Mouse (Mus musculus): ENCODE results near the gene Crip1. TPM values are rescaled to one million over a fixed set of nuclear protein-coding genes. Genes with fewer than 3 reads are reported as not detected.

Crip1 gene
- polyA plus RNA-seq, 1 experiment: 46.3 TPM

DNA sequence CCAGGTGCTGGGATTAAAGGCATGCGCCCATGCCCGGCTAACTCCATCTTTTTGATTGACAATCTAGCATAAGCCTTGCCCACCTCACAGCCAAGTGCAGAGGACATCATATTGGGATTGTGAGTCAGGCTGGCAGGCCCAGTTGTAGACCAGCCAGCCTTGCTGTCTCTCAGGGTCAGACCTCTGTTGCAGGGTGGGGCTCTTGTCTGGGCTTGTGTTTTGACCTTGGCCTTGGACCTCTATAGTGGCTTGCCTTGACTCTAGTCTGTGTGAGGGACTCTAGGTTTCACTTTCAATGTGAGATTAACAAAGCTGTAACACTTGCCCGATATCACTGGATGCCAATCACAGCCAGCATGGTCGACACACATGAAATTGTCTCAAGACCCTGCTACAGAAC is 32.0 kb upstream of the Crip1 start:
- no peak for TF ChIP-seq GATA1 (IDR thresholded peaks at IDR 0.05; ENCODE audit: low read length)

DNA sequence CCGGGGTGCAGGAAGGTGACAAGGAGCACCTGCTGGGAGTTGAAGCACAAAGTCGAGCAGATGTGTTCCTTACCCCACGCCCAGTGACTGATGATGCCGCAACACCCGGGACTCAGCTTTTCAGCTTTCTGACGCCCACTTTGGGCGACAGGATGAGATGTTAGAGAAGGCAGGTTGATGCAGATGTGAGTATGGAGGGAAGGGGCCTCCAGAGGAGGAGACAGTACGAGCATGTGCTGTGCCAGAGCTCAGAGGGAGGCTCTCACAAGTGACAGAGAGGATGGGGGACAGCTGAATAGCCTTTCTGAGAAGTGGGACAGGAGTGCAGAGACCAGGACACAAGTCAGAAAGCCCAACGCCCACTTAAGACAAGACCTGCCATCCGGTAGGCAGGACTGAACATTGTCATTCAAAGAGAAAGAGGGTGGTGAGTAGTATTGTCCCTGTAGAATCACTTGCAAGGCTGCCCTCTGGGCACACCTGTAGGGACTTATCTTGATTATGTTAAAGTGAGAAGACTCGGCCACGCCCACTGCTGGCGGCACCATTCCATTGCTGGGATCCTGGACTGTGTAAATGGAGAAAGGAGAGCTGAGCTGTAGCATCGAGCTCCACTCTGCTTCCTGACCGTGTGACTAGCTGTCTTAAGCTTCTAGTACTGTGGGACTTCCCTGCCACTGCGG is 31.1 kb upstream of the Crip1 start:
- TF ChIP-seq GATA1 (IDR thresholded peaks at IDR 0.05; ENCODE audit: low read length): no peak

DNA sequence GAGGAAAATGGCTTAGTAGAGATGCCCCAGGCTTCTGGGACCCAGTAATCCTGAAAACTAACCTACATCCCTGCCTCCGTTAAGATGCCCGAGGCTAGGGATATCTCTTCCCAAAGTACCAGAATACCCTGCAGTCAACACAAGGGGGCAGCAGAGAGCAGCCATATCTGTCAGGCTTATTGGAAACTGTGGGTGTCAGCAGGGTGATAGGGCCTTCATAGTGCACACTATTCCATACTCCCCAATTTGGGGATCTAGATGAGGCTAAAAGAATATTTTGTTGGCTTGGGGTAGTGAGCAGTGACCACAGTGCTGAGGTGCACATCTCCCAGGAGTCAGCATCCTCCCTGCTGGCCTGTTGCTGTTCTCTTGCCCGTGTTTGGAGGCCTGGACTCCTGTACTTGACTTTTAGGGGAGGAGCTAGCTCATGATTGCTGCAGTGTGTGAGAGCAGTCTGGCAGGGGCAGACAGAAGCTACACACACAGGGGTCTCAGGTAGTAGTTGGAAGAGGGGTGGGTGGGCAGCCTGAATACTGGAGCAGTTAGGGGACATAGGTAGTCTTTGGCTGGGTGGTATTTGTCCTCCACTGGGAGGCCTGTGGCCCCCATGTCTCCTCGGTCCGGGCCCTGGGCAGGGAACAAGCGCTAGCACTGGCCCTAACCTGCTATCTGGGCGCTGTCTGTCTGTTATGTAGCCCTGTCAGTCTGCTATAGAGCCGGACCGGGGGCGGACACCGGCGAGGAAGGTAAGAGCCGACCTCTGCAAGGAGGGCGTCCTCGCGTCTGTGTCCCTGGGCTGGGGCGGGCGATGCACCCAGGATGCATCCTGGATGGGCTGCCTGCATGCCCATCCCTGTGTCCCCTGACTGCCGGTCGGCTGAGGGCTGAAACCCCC is 26.4 kb upstream of the Crip1 start:
- no peak for TF ChIP-seq GATA1 (IDR thresholded peaks at IDR 0.05; ENCODE audit: low read length)

DNA sequence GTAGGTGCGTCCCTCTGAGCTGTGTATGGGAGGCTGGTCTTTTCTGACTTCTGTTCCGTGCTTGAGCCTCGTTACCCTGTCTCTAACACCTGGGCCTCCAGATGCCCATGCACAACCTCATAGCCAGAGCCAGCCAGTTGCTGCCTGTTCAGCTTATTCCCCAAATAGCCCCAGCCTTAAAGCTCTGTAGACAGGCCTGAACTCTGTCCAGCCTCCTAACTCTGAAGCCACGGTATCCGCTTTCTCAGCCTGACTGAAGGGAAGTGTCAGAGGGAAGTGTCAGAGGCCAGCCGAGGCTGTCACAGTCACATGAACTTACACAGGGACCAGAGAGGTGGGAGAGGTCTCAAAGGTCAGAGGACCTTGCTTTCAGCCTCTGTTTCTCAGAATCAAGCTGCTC is 21.4 kb upstream of the Crip1 start:
- TF ChIP-seq GATA1 (IDR thresholded peaks at IDR 0.05; ENCODE audit: low read length): no peak

DNA sequence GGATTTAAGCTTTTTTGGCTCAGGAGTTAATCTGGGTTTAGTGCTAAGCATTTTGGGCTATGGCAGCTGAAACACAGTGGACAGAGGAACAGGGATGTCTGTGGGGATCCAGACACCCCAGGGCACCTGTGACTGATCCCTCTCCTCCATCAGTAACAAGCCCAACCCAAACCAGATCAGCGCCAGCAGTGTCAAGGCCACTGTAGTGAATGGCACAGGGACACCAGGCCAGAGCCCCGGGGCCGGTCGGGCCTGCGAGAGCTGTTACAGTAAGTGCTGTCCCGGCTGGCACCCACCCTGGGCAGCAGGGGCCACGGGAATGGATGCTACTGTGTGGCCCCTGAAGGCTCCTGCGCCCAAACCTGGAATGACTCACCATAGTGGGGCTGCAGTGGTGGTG is 15.4 kb upstream of the Crip1 start:
- TF ChIP-seq GATA1 (IDR thresholded peaks at IDR 0.05; ENCODE audit: low read length): no peak

DNA sequence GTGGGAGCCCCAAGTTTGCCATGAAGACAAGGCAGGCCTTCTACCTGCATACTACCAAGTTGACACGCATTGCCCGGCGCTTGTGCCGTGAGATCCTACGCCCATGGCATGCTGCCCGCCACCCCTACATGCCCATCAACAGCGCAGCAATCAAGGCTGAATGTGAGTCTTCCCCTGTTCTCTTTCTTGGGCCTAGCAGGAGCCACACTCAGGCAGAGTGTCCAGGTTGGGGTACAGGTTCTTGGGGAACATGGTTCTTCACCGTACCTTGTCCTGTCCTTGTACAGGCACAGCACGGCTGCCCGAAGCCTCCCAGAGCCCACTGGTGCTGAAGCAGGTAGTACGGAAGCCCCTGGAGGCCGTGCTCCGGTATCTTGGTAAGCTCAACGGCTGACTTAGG is 14.5 kb upstream of the Crip1 start:
- TF ChIP-seq GATA1 (IDR thresholded peaks at IDR 0.05; ENCODE audit: low read length): no peak

DNA sequence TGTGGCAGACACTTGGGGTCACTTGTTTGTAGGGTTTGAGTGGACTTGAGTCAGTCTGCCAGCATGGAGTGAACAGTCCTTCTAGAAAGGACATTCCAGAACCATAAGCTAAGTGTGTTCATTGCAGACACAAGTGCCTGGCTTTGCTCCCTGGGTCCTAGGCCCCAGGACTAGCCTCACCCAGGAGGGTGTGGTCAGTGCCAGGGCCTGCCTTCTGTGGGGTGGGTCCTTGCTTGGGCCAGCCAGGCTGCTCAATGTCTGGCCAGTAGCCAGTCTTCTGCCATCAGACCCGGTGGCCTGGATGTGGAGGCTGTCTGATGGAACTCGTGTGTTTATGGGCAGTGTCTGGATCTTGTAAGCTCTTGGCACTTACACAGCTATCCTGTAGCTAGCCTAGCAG is 13.5 kb upstream of the Crip1 start:
- TF ChIP-seq GATA1 (IDR thresholded peaks at IDR 0.05; ENCODE audit: low read length): no peak

DNA sequence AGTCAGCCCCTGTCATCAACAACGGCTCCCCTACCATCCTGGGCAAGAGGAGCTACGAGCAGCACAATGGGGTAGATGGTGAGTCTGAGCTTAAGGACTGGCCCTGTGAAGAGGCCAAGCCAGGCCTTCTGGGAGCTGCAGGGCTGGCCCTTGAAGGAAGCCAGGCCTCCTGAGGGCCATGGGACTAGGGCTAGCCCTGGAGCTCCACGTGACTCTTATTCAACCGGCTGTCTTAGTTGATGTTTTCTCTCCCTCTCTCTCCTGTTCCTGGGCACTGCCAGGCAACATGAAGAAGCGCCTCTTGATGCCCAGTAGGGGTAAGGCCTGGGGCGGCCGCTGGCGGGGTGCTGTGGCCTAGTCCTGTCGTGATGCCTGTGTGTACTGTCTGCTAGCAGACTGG is 12.9 kb upstream of the Crip1 start:
- no peak for TF ChIP-seq GATA1 (IDR thresholded peaks at IDR 0.05; ENCODE audit: low read length)

DNA sequence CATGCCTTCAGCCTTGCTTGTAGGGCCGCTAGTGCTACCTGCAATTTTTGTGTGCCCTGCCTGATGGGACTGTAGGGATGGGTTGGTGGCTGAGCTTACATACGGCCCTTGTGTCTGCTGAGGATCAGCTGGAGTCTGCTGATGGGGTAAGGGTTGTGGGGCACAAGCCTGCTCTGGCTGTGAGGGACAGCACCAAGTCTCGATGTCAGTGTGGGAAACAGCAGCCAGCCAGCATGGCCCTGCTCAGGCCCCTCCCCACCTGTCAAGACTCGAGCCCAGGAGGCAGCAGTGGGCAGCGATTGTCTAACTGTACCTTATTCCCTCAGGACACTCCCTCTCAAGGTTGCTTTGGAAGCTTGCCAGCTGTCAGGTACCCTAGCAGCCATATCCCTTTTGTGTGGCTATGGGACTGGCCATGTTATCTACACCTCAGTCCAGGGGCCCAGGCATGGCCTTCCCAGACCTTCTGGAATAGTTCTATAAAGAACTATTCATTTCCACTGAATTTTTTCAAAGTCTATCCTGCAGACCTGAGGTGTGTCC is 12.2 kb upstream of the Crip1 start:
- no peak for TF ChIP-seq GATA1 (IDR thresholded peaks at IDR 0.05; ENCODE audit: low read length)

DNA sequence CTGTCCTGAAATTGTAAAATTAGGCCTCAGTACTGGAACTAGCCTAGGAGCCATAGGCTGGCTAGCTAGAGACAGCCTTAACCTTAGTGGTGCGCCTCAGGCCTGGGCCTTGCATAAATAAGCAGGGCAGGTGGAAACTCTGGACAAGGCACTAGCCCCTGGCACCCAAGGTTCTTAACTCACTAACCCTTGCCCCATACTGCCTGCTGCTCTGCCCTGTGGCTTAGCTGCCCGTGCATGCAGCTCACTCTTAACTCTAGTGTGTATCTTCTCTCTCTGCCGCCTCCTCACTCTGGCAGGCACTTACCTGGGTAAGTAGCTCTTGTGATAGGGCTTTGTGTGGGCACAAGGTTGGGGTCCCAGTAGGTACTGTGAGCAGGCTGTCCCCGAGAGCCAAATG is 11.6 kb upstream of the Crip1 start:
- no peak for TF ChIP-seq GATA1 (IDR thresholded peaks at IDR 0.05; ENCODE audit: low read length)

DNA sequence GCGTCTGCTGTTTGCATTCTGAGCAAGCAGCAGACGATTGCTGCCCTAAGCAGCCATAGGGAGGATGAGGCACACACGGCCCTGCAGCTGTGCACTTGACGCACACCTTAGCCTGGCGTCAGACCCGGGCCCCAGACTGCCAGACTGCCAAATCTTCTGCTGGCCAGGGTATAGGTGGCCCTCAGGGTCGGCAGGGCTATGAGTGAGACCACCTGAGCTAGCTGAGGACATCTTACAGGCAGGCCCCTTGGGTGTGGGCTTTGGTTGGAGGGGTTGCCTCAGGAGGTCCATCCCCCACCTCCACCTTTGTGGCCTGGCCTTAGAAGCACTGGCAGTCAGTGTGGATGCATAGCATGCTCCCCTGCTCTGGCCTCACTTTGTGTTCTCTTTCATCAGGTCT is 10.7 kb upstream of the Crip1 start:
- TF ChIP-seq GATA1 (IDR thresholded peaks at IDR 0.05; ENCODE audit: low read length): no peak

DNA sequence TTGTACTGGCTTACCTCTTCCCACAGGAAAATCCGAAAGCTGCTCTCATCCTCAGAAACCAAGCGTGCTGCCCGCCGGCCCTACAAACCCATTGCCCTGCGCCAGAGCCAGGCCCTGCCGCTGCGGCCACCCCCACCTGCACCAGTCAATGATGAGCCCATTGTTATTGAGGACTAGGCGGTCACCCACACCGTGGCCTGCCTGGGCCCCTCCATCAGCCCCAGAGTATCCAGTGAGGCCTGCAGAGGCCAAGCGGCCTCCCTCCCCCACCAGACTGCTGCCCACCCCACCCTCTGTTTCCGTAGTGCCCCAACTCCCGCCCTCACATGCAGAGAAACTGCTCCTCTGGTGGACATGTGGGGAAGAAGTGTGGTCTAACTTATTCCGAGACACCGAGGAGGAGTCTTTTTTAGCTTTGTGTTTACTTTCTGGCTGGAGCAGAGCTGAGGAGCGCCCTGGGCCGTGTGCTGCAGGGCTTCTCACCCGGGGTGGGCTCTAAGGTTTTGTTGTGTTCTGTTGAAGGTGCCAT is 9.6 kb upstream of the Crip1 start:
- TF ChIP-seq GATA1 (IDR thresholded peaks at IDR 0.05; ENCODE audit: low read length): no peak

DNA sequence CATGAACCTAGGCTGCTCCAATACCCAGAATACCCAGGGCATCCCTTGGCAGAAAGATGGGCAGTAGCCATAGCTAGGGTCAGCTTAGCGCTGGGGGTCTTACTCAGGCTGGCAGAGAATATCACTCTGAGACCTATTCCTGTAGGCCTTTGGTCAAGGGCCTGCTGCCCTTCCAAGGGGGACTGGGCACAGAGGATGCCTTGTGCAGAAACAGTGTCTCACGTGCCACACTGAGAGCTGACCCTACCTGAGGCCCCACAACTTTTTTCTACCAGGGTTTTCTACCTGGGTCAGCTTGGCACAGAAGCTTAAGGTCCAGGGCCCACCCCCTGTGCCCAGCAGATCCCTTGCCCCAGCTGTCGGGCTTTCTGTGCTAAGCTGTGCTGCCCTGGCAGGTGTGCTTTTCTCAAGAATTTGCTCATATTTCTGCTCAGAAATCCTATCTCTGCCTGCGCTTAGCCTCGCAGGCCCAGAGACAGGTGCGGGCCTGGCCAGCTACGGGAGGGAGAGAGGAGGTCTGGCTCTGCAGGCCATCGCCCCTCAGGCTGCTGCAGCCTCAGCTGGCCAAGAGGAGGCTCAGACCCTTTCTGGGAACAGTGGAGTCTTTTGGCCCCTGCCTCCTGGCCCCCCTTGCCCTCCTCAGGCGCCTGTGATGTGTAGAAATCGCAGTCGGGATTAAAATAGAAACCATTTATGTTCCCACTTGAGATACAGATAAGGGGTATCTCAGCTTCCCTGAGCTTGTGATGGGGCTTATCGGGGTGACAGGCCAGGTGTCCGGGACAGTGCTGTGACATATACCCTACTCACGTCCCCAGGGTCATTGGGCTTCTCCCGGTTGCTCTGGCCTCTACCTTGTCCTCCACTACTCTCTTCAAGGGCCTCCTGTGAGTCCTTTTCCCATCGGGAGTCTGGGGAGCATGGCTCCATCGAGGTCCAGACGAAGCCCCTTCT is 8.6 kb upstream of the Crip1 start:
- TF ChIP-seq GATA1 (IDR thresholded peaks at IDR 0.05; ENCODE audit: low read length): no peak

DNA sequence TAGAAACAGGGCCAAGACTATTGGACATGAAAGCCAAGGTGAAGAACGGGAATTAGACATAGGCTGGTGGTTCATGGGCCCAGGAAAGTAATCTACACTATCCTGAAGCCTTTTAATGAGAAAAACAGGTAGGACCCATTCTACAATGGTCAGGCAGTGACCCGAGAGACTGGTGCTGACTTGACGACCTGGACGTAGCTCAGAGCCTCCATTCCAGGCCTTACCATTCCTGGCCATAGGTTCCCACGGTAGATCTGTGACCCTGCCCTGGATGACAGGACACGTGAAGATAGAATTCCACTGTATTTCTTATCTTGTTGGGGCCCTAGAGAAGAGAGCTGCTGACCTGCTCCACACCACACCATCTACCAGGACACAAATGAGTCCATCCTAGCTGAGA is 7.8 kb upstream of the Crip1 start:
- TF ChIP-seq GATA1 (IDR thresholded peaks at IDR 0.05; ENCODE audit: low read length): no peak
